Mouse (Mus musculus): ENCODE measurements around the gene Casp9.
A peak's percentile ranks its signal among the peaks of the same experiment; 100 is the strongest.

GRCm38 (mm10) chr4:141857422-141857930, 64.1 kb downstream of the Casp9 start:
- TF ChIP-seq POLR2A (IDR thresholded peaks at IDR 0.05; ENCODE audit: borderline replicate concordance, low read depth, low read length): no peak
- peak; percentile 97 for TF ChIP-seq CTCF (IDR thresholded peaks at IDR 0.05; ENCODE audit: low read depth, low read length)
